Mouse (Mus musculus) kidney, adult 18-20 months (tissue): ENCODE results near the gene Dcaf5.

Experiments
- DNase-seq: peaks from one replicate; pipeline ENCODE4 v3.0.0; 2021

Gene Dcaf5

DNA sequence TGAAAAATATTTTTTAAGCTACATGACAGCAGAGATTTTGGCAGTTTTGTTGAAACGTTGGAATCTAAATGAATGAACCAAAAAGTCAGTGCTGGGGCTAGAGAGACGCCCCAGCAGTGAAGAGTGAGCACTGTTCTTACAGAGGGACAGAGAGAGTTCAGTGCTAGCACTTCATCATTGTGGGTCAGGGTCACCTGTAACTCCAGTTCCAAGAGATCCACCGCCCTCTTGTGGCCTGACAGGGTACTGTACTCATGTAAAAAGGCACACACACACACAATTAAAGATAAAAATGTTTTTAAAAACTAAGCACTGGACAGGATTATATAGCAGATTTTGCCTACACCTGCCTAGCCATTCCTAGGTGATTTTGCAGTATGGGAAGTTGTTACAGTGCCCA, 29.8 kb downstream of the Dcaf5 start:
- DNase-seq, result peak; percentile 51

DNA sequence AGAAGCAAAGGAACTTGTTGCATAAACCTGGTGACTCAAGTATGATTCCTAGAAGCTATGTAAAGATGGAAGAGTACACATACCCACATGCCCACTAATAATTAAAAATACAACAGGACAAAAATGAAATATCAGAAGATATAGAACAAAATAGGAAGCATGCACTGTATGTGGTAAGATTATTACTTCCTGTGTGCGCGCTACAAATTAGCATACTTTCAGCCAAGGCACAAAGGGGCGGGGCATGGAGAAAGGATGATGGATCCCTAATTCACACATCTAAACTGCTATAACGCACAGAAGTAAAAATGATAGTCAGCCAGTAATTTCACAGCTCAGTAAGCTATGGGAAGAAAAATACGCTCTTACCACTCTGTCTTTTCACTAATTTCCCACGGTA, 32.3 kb downstream of the Dcaf5 start:
- DNase-seq, result no peak

DNA sequence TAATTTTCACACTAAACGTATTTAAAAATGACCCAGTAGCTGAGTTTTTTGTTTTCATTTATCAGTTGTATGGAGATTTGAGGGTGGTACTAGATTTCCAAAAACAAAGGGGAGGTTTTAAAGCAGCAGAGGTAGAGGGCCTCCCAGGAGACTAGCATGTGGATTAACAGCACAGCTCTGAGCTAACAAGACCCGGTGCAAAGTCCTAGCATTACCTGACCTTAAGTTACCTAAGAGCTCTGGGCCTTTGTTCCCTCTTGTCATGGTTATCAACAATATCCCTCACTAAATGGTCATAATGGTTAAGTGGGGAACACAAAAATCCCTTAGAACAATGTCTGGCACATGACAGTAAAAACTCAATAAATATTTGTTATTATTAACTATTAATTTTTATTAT, 37.3 kb downstream of the Dcaf5 start:
- DNase-seq, result no peak

DNA sequence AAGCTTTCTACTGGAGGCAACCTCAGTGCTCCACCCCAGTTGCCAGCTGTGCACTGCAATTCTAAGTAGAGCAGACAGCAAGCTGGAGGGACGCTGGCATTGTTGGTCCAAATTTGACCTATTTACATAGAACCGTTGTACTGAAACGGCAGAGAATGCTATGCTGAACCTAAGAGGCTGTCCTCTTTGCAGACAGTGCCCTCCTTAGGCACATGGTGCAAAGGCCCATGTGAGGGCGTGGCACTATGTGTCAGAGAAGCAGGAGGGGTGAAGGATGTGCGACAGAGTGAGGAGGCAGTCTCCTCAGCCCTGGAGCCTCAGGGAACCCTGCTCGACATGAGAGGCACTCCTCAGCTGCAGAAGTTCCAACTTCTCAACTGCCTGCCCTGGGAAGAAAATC, 40.0 kb downstream of the Dcaf5 start:
- no peak for DNase-seq

DNA sequence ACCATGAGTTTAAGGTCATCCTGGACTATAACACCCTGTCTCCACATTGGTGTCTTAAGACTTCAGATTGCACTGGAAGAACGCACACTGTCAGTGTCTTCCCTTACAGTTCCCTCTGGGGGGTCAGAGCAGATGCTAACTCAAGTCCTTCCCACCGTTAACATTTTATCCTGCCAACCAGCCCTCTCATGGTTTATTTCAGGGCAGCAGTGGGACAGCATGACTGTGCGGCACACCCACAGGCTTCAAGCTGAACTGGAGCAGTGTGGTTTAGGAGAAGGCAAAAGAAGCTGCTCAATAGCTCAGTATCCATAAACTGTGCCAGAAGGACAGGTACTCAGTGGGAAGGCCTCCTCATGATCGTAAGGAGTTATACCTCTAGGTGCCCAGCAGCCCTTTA, 41.1 kb downstream of the Dcaf5 start:
- no peak for DNase-seq

DNA sequence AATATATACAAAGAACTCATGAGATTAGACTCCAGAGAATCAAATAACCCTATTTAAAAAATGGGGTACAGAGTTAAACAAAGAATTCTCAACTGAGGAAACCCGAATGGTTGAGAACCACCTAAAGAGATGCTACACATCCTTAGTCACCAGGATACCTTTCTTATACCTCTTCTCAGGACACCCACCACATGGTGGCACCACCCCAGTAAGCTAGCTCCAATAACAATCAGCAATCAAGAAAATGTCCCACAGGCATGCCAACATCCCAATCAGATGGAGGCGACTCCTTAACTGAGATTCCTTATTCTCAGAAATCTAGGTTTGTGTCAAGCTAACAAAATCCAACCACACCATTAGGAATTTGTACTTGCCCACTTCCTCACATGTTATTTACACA, 42.4 kb downstream of the Dcaf5 start:
- DNase-seq, result peak; percentile 41

DNA sequence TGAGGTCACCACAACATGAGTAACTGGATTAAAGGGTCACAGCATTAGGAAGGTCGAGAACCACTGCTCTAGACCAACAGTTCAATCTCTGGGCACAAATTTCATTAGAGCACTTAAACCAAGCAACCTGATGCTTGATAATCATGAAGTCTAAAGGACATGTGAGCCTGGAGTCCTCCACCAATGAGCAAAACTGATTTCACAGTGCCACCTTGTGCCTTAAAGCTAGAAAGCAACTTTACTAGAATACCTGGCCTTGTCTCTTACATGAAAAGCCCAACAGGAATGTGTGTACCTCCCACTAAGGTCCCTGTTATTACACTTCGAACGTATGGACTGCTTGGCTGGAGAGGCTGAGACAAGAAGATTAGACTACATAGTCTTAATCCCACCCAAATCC, 47.0 kb downstream of the Dcaf5 start:
- DNase-seq, result no peak

DNA sequence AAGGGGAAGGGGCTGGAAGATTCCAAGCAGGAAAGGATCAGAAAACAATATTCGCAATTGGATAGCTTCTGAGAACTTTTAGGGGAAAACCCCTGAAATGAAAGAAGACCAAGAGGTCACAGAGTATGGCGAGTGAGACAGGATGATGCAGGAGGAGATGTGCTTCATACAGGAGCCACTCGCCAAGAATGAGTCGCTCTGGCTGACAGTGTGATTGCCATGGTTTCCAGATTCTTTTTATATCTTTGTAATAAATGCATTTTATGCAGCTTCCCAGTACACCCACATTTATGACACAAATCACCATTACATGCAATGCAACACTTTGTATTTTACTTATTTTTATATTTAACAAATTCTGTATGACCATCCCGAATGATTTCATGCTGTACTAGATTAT, 49.1 kb downstream of the Dcaf5 start:
- no peak for DNase-seq

DNA sequence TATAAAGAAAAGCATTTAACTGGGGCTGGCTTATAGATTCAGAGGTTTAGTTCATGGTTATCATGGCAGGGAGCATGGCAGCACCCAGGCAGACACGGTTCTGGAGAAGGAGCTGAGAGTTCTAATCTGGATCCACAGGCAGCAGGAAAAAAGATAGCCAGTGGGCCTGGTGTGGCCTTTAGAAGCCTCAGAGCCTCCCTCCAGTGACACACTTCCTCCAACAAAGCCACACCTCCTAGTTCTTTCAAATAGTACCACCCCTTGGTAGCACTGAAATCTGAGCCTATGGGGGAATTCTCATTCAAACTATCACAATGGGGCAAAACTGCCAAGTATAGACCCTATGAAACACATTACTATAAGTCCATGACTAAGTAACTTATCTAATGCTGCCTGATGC, 51.0 kb downstream of the Dcaf5 start:
- DNase-seq, result no peak

DNA sequence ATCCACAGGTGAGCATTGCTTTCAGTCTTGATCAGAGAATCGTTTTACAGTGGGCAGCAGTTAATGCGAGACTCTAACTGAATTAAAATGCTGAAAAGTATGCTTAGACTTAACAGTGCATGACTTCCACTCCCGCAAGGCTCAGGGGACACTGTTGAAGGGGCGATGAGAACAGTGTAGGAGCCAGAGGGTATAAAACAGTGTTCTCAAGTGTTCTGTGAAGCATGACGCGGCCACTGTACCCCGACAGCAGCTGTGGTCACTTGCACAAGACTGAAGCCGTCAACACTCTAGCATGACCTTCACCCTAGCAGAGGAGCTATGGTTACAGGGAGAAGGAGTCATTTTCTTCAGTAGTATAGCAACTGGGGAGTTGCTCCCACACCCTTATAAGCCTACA, 52.9 kb downstream of the Dcaf5 start:
- DNase-seq, result no peak

DNA sequence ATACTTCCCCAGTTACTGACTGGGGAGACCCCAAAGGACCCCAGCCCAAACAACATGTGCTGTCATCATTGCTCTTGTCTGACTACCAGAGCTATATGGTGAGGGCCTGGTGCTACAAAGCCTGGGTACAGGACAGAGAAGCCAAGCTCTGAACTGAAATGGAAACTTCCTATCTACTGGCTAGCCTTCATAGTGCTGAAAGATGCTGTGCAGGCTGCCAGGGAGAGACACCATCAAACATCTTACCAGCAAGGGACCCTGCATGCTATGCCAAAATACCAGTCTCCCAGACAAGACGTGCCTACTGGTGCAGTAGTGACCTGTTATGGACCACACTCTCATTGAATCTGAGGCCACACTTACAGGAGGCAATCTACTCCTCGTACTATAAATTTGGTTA, 53.6 kb downstream of the Dcaf5 start:
- DNase-seq, result no peak

DNA sequence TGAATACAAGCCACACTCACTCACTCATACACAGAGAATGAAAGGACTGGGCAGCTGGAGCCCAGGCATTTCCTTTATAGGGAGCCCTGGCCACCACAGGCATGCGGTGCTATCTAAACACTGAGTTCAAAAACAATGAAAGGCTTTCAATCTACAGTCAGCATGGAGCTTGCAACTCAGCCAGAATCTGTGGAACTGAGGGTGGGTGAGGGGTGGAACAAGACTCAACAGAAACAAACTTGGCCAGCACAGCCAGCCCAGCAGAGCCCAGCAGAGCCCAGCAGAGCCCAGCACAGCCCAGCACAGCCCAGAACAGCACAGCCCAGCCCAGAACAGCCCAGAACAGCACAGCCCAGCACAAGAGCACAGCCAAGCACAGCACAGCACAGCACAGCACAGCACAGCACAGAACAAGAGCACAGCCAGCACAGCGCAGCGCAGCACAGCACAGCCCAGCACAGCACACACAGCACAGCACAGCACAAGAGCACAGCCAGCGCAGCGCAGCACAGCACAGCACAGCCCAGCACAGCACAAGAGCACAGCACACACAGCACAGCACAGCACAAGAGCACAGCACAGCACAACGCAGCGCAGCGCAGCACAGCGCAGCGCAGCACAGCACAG, 56.5 kb downstream of the Dcaf5 start:
- DNase-seq, result no peak

DNA sequence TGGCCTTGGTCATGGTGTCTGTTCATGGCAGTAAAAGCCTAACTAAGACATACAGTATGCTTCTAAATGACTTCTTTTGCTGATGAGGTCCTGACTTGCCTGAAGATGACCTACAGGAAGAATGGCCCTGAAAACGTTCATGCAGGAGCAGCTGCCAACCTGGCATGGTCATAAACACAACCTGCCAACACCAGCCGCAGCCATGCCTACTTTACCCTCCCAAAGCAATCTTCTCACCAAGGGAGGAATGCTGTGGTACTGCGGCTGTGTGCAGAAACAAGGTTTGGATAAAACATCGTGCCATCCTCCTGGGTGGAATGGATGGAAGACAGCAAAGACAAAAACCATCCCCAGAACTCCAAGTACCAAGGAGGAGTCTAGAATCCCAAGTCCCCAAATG, 57.0 kb downstream of the Dcaf5 start:
- DNase-seq, result no peak

DNA sequence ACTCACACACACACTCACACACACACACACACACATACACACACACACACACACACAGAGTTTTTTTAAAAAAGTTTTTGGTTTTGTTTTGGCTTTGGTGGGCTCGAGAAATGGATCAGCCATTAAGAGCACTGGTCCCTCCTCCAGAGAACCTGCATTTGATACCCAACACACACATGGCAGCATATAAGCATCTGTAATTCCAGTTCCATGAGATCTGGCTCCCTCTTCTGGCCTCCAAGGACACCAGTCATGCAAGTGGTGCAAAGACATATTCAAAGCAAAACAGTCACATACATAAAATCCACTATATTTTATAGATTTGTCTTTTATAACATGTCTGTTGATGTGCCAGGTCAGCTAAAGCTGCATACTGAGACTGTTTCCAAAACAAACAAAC, 58.8 kb downstream of the Dcaf5 start:
- no peak for DNase-seq

DNA sequence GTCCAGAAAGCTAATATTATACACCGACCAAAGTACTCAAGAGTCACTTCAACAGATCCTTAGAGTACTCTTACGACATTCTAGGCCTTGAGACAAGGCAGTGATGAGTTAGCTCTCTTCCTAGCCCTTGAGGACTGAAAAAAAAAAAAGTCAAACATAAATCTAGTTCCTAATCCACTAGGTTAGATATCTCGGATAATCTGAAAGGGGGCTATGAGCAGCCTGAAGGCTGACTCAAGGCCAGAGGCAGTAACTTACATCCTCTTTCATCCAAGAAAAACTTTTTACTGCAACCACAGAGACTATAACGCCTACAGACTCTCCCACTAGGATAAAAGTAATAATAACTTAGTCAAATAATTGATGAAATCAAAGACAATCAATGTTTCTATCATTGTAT, 60.7 kb downstream of the Dcaf5 start:
- DNase-seq, result no peak

DNA sequence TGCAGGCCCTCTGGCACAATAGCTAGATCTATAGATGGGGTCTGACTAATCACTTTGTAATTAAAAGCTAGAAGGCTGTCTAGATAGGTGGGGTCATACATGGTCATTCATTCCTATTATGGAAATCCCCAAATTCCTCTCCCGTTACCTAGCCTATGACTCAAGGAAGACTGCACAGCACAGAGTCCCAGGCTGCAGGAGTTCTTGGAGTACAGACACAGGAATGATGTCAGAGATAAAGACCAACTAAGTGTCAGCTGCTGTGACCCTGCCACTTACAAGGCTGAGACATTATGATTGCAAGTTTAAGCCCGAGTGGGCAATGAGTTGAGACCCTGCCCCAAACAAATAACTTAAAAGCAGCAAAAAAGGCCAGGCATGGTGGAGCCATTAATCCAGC, 61.7 kb downstream of the Dcaf5 start:
- no peak for DNase-seq

DNA sequence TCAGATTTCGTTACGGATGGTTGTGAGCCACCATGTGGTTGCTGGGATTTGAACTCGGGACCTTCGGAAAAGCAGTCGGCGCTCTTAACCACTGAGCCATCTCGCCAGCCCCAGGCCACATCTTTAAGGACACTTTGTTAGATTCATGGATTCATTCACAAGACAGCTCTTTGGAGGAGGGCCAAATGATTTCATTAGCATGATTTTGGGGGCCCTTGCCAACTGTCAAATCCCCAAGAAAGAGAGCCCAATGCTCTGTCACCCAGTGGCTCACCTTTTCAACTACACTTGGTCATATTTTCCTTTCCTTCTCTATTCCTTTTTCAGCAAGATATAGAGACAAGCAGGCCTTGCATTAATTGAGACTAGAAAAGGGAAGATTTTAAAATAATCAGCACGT, 63.5 kb downstream of the Dcaf5 start:
- DNase-seq, result no peak

DNA sequence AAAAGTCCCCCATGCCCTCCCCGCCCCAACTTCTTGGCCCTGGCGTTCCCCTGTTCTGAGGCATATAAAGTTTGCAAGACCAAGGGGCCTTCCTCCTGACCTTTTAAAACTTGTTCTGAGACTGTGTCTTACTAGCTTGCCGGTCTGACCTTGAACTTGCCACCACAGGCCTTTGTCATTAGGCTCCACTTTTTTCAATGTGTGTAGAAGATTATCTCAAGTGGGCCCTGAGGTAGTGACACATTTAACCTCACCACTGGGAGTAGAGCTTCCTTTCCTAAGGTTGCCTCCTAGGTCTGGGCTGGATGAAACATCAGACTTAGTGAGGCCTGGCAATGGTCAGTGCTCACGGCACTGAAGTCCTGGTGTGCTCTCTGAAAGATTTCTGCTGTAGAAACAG, 69.2 kb downstream of the Dcaf5 start:
- no peak for DNase-seq

DNA sequence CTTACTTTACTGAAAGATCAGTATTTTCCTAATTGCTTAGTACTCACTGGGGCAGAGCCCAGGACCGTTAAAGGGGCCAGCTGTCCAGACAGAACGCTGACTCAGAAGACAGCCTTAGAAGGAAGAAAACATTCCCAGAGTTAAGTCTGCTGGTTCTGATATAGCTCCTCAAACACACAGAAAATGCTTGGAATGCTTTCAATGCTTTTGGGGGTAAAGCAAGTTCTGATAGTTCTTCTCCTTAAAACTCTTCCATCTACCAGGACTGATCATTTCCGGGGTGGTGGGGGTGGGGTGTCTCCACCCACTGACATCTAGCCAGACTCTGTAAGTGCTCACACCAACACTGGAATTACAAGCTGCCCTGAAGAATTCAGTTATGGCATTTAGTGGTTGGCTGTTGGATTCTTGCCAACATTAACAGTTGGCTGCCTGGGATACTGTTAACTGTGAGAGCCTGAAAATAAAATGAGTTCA, 70.4 kb downstream of the Dcaf5 start:
- DNase-seq, result peak; percentile 19

DNA sequence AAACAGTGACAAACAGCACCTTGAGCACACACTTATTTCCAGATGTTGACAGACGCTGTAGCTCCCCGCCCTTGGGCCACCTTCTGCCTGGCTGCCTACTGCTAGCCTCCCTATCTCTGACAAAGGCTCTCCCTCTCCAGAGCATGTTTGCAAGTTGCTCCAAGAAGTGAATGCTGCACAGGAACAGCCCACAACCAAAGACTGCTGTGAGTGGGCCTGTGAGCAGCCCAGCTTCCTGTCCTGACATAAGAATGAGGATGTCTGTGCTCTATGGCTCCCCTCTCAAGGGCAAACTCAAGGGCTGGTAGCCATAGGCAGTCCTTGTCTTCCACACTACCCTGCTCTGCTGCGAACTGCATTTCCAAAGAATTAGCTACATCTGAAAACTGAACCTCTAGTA, 71.1 kb downstream of the Dcaf5 start:
- DNase-seq, result no peak

DNA sequence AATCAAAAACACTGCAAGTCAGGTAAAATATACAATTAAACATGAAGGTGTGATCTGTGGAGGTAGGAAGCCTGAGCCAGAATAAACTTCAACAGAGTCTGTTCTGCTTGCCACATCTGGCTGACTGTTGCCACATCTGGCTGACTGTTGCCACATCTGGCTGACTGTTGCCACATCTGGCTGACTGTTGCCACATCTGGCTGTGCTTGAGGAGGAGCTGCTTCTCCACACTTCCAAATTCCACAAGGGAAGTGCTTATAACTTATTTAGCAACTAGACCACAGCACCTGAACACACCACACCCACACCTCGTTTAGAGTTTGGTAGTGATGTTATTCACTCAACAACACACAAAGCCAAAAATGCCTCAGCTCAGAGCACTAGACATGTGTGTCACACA, 74.7 kb downstream of the Dcaf5 start:
- DNase-seq, result no peak

DNA sequence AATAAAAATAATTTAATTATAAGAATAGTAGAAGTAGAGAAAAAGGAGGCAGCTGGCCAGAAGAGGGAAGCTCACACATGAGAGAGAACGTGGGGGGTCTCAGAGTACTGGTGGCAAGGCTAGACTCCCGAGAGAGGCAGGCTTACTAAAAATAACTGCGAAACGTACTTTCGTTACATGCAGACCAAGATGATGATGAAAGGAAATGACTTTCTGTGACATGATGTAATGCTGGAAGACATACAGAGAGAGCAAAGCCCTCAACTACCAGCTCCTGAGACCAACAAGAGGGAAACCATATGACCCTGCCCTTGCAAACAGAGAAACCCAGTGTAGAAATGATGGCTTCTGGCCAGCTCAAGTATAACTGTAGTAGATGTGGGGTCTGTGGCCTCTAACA, 76.1 kb downstream of the Dcaf5 start:
- DNase-seq, result no peak

DNA sequence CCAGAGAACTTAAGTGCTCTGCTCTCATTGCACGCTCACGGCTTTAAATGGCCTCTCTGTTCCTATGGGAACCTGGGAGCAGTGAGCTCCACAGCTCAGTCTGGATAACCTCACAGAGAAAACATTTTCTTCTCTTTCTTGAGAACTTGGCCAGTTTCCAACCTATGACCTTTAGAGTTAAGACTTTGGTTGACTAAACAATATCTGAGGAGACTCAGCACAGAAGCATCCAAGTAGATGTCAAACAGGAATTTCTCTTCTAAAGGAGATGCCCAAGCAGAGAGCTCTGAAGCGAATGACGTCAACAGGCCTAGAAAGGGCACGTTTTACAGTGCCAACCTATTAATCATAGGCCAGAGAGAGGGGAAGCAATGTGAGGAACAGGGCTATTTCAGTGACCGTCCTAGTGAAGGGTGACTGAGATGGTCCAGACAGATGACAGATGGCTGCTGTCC, 91.6 kb downstream of the Dcaf5 start:
- no peak for DNase-seq

DNA sequence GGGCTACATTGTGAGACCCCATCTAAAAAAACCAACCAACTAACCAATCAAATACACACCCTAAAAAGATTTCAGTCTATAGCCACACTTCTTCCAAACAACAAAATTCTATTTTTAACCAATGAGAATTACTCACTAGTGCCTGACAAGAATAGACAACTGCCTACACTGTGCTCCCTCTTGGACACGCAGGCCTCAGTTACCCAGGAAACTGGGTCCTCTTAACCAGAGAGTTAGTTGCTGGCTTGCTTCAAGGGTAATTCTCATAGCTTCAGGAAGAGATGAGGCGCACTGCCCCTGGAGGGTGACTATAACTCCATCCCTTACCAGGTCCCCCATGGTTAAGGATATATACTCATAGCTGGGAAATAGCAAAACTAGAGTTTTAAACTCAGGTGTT, 95.5 kb downstream of the Dcaf5 start:
- no peak for DNase-seq

DNA sequence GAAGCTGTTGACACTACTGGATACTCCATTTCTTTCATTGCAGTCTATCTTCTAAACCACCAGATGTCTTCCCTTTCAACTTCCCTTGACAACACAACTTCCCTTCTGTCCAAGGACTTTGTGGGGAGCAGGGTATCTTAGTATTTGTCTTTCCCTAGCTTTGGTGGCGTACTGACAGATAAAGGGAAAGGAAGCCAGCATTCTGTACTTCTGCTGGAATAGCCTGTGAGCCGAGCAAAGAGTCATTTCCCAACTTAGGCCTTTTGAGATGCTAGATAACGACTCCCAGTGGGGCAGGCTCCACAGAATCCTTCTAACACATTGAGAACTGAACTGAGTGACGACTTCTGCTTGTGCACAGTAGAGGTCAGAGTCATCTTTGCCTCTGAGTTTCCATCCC, 102.2 kb downstream of the Dcaf5 start:
- DNase-seq, result no peak

DNA sequence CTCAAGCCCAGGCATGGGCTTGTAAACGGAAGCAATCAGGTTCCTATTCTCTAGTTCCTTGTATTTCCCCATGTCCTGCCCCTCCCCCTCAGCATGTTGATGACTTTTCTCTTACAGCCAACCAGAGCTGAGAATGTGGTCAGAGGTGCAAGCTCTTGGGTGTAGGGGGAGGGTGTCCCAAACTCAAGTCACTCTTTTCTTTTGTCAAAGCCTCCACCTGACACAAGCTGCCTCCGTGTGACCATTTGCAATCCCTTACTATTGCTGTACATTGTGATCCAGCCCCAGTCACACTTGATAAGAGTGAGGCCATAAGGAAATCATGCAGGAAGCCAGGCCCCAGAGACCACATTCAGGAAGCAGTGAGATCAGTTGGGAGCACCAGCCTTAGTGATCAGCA, 104.8 kb downstream of the Dcaf5 start:
- DNase-seq, result no peak
